In genomic region chr10:59615411-59615810, GRCm38 (mm10) we compare ENCODE assay signal across 8 mouse cellular contexts. TPM values are rescaled to one million over a fixed set of nuclear protein-coding genes. Genes with fewer than 3 reads are reported as not detected.
A peak's percentile ranks its signal among the peaks of the same experiment; 100 is the strongest.
DNase-seq lines count a peak whose midpoint lies in the region; ATAC-seq and TF ChIP-seq lines count a peak whose summit lies in the region.

No protein-coding gene starts in this region.

- H3K27me3 ChIP-seq in testis, adult 2 months (ENCODE audit: control insufficient read depth, insufficient read depth, low read length) = no peaks in the 10 kb centered on the region
- no peaks in the 10 kb centered on the region for H3K27me3 ChIP-seq in embryonic facial prominence, embryonic 11.5 days (ENCODE audit: control insufficient read depth, insufficient read depth, low read length)
- no peaks in the 10 kb centered on the region for H3K27me3 ChIP-seq in intestine, postnatal 0 days (replicated peaks; ENCODE audit: control insufficient read depth, insufficient read depth, low read length)
- no peaks in the 10 kb centered on the region for H3K27me3 ChIP-seq in neural tube, embryonic 14.5 days (ENCODE audit: control insufficient read depth, insufficient read depth, low read length)

- peaks cover 7% of the 10 kb centered on the region for H3K4me1 ChIP-seq in testis, adult 2 months (ENCODE audit: control insufficient read depth, insufficient read depth, low read length)
- H3K4me1 ChIP-seq in embryonic facial prominence, embryonic 11.5 days (ENCODE audit: control insufficient read depth, insufficient read depth, low read length) = no peaks in the 10 kb centered on the region
- H3K4me1 ChIP-seq in intestine, postnatal 0 days (replicated peaks; ENCODE audit: control insufficient read depth, insufficient read depth, low read length) = peaks cover 14% of the 10 kb centered on the region; the same call in 1 of the 2 replicates
- peaks cover 9% of the 10 kb centered on the region; the same call in 1 of the 2 replicates for H3K4me1 ChIP-seq in neural tube, embryonic 14.5 days (ENCODE audit: control insufficient read depth, insufficient read depth, low read length)

- 29% methylated on average over 5 of the region's 5 CpGs for WGBS in embryonic facial prominence, embryonic 11.5 days
- WGBS in intestine, postnatal 0 days = 23% methylated on average over 5 of the region's 5 CpGs
- 39% methylated on average over 5 of the region's 5 CpGs for WGBS in neural tube, embryonic 14.5 days

- peak overlapping the region; percentile 92 for H3K9ac ChIP-seq in embryonic facial prominence, embryonic 11.5 days (replicated peaks; ENCODE audit: low read length)
- H3K9ac ChIP-seq in intestine, postnatal 0 days (ENCODE audit: low read depth, low read length) = peak overlapping the region; percentile 96
- no peak overlapping the region for H3K9ac ChIP-seq in neural tube, embryonic 14.5 days (replicated peaks; ENCODE audit: low read depth, low read length)

- peak overlapping the region; percentile 73; the same call in 1 of the 2 replicates for H3K4me3 ChIP-seq in testis, adult 2 months (ENCODE audit: control insufficient read depth, low read depth, low read length)
- peak overlapping the region; percentile 92 for H3K4me3 ChIP-seq in embryonic facial prominence, embryonic 11.5 days (ENCODE audit: low read depth, low read length)
- H3K4me3 ChIP-seq in intestine, postnatal 0 days (ENCODE audit: low read depth, low read length) = peak overlapping the region; percentile 93
- H3K4me3 ChIP-seq in neural tube, embryonic 14.5 days (ENCODE audit: low read depth, low read length) = peak overlapping the region; percentile 86

- H3K27ac ChIP-seq in testis, adult 2 months (ENCODE audit: control insufficient read depth, insufficient read depth, low read depth, low read length) = no peak overlapping the region
- H3K27ac ChIP-seq in embryonic facial prominence, embryonic 11.5 days (replicated peaks; ENCODE audit: low read depth, low read length) = no peak overlapping the region
- peak overlapping the region; percentile 96; the same call in 1 of the 2 replicates for H3K27ac ChIP-seq in intestine, postnatal 0 days (ENCODE audit: low read depth, low read length)
- H3K27ac ChIP-seq in neural tube, embryonic 14.5 days (ENCODE audit: low read depth, low read length) = no peak overlapping the region

- H3K4me2 ChIP-seq in embryonic facial prominence, embryonic 11.5 days (ENCODE audit: low read depth, low read length) = peak overlapping the region; percentile 81
- H3K4me2 ChIP-seq in intestine, postnatal 0 days (replicated peaks; ENCODE audit: low read depth) = peak overlapping the region; percentile 88
- H3K4me2 ChIP-seq in neural tube, embryonic 14.5 days (ENCODE audit: low read depth, low read length) = peak overlapping the region; percentile 58

- no peaks in the 10 kb centered on the region for H3K9me3 ChIP-seq in embryonic facial prominence, embryonic 11.5 days (replicated peaks; ENCODE audit: control insufficient read depth, low read length)
- no peaks in the 10 kb centered on the region for H3K9me3 ChIP-seq in intestine, postnatal 0 days (ENCODE audit: control insufficient read depth)
- no peaks in the 10 kb centered on the region for H3K9me3 ChIP-seq in neural tube, embryonic 14.5 days (ENCODE audit: control insufficient read depth, low read length)

- no peak for ATAC-seq in embryonic facial prominence, embryonic 11.5 days (replicated peaks; ENCODE audit: insufficient number of reproducible peaks, low FRiP score, low TSS enrichment, low read depth)
- ATAC-seq in intestine, postnatal 0 days = no peak
- no peak for ATAC-seq in neural tube, embryonic 14.5 days (ENCODE audit: low read depth)

- no peak for TF ChIP-seq POLR2A in testis, adult 2 months (IDR thresholded peaks at IDR 0.05; ENCODE audit: control insufficient read depth, low read depth, low read length)

- no peaks in the 10 kb centered on the region for H3K36me3 ChIP-seq in testis, adult 2 months (ENCODE audit: control insufficient read depth, insufficient read depth, low read length)
- H3K36me3 ChIP-seq in embryonic facial prominence, embryonic 11.5 days (replicated peaks; ENCODE audit: control insufficient read depth, insufficient read depth, low read depth, low read length) = no peaks in the 10 kb centered on the region
- no peaks in the 10 kb centered on the region for H3K36me3 ChIP-seq in intestine, postnatal 0 days (ENCODE audit: control insufficient read depth, insufficient read depth)
- no peaks in the 10 kb centered on the region for H3K36me3 ChIP-seq in neural tube, embryonic 14.5 days (ENCODE audit: control insufficient read depth, insufficient read depth, low read length)

- no peak for DNase-seq in testis, postnatal 14 days (ENCODE audit: low spot score)
- no peak for DNase-seq in embryonic facial prominence, embryonic 11.5 days (ENCODE audit: low spot score)
- DNase-seq in thymus, postnatal 0 days (ENCODE audit: low spot score) = no peak
- DNase-seq in spleen, adult 18-20 months = no peak
- no peak for DNase-seq in adrenal gland, postnatal 10 days

- no peak for TF ChIP-seq CTCF in testis, adult 2 months (IDR thresholded peaks at IDR 0.05; ENCODE audit: control insufficient read depth, insufficient read depth, insufficient replicate concordance, low read depth, low read length)
- no peak for TF ChIP-seq CTCF in intestine, postnatal 0 days (IDR thresholded peaks at IDR 0.05; ENCODE audit: low read depth)

RNA-seq across cellular contexts. Expression of gene Gm10322, which starts 0.5 kb away (rescaled TPM):
- polyA plus RNA-seq in testis, adult 2 months (2012; rRNA removed) = not detected in 2 replicates
- not detected in 2 replicates for polyA plus RNA-seq in embryonic facial prominence, embryonic 11.5 days (2014; fragmentation: Nextera tagmentation; extraction: Ambion mirVana)
- polyA plus RNA-seq in intestine, postnatal 0 days (2015; fragmentation: Nextera tagmentation; extraction: Ambion mirVana) = not detected in 2 replicates
- not detected in 2 replicates for polyA plus RNA-seq in neural tube, embryonic 14.5 days (2014; fragmentation: Nextera tagmentation; extraction: Ambion mirVana)
- not detected in 2 replicates for polyA plus RNA-seq in thymus, postnatal 0 days (2015; fragmentation: Nextera tagmentation; extraction: Ambion mirVana)
- total RNA-seq in adrenal gland, postnatal 10 days (2021) = not detected

RNA-seq across cellular contexts. Expression of gene Mcu, which starts 1.1 kb away (rescaled TPM):
- 15.9 and 16.7 TPM in 2 replicates for polyA plus RNA-seq in testis, adult 2 months (2012; rRNA removed)
- polyA plus RNA-seq in embryonic facial prominence, embryonic 11.5 days (2014; fragmentation: Nextera tagmentation; extraction: Ambion mirVana) = 25.3 and 25.6 TPM in 2 replicates
- 63.3 and 65.2 TPM in 2 replicates for polyA plus RNA-seq in intestine, postnatal 0 days (2015; fragmentation: Nextera tagmentation; extraction: Ambion mirVana)
- polyA plus RNA-seq in neural tube, embryonic 14.5 days (2014; fragmentation: Nextera tagmentation; extraction: Ambion mirVana) = 44.3 and 53.0 TPM in 2 replicates
- 26.6 and 29.3 TPM in 2 replicates for polyA plus RNA-seq in thymus, postnatal 0 days (2015; fragmentation: Nextera tagmentation; extraction: Ambion mirVana)
- 10 to 100 TPM; 33.4 to 40.4 TPM for total RNA-seq in adrenal gland, postnatal 10 days (2021)
